Mouse (Mus musculus): Measurements from ENCODE around the gene Mamstr. TPM values are rescaled to one million over a fixed set of nuclear protein-coding genes. Genes with fewer than 3 reads are reported as not detected.

Mamstr gene
- polyA plus RNA-seq, 1 experiment: 0.48 TPM

DNA sequence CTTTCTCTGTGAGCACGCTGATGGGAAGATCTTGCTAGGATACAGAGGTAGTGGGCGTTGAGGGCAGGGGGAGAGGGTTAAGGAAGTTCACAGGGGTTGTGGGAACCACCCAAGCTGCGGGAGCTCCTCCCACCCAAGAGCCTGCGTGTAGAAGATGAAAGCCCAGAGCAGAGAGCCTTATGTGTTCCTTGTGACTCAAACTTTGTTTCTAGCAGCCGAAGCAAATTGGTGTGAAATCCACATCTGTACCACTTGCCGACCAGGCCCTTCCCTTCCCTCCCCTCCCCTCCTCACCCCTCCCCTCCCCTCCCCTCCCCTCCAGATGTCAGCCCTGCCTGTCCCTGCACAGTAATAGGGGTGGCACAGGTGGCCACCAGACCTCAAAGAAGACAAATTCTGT lies 55.3 kb downstream of the Mamstr start:
- no peaks in the 10 kb centered on the region for H3K36me3 ChIP-seq (ENCODE audit: control insufficient read depth, insufficient read depth)
- H3K79me3 ChIP-seq (ENCODE audit: low read depth): no peaks in the 10 kb centered on the region
- no peak overlapping the region for H3K4me3 ChIP-seq (ENCODE audit: insufficient read depth, poor library complexity, severe bottlenecking)
- TF ChIP-seq CTCF (IDR thresholded peaks at IDR 0.05; ENCODE audit: control insufficient read depth, insufficient read depth, insufficient read length): no peak
- TF ChIP-seq MYOG (IDR thresholded peaks at IDR 0.05; ENCODE audit: control insufficient read depth, extremely low read depth, insufficient read length): no peak
- TF ChIP-seq MAX (IDR thresholded peaks at IDR 0.05): no peak
- no peak for TF ChIP-seq USF1 (IDR thresholded peaks at IDR 0.05; ENCODE audit: low read depth)
- no peak for TF ChIP-seq CEBPB (IDR thresholded peaks at IDR 0.05; ENCODE audit: low read depth)
- TF ChIP-seq FOSL1 (IDR thresholded peaks at IDR 0.05; ENCODE audit: insufficient read depth, low read length, poor library complexity, severe bottlenecking): no peak
- no peak for TF ChIP-seq MYOD1 (IDR thresholded peaks at IDR 0.05; ENCODE audit: control insufficient read depth, insufficient read length, low read depth)
- H3ac ChIP-seq (ENCODE audit: control insufficient read depth, insufficient read length, low read depth): no peak overlapping the region
- peaks cover 9% of the 10 kb centered on the region for H3K27me3 ChIP-seq (ENCODE audit: control insufficient read depth, insufficient read depth, insufficient read length)
- H3K79me2 ChIP-seq (ENCODE audit: control insufficient read depth, insufficient read depth): no peaks in the 10 kb centered on the region

Other genes with a start within 250 kb of the Mamstr start
- 321 TPM for gene Snrnp70, start 244.2 kb upstream of the Mamstr start, polyA plus RNA-seq (2012; fragmentation: generic; extraction: Trizol)
- 0.01 TPM for gene Kcna7, start 234.3 kb upstream of the Mamstr start, polyA plus RNA-seq (2012; fragmentation: generic; extraction: Trizol)
- 0.92 TPM for gene Ntf5, start 226.3 kb upstream of the Mamstr start, polyA plus RNA-seq (2012; fragmentation: generic; extraction: Trizol)
- not detected for gene Lhb, start 219.2 kb upstream of the Mamstr start, polyA plus RNA-seq (2012; fragmentation: generic; extraction: Trizol)
- gene Gys1, start 205.1 kb upstream of the Mamstr start, polyA plus RNA-seq (2012; fragmentation: generic; extraction: Trizol): 25.2 TPM
- 179 TPM for gene Ruvbl2, start 201.9 kb upstream of the Mamstr start, polyA plus RNA-seq (2012; fragmentation: generic; extraction: Trizol)
- gene Ftl1, start 180.1 kb upstream of the Mamstr start, polyA plus RNA-seq (2012; fragmentation: generic; extraction: Trizol): 14,288 TPM
- 642 TPM for gene Bax, start 173.1 kb upstream of the Mamstr start, polyA plus RNA-seq (2012; fragmentation: generic; extraction: Trizol)
- not detected for gene Tulp2, start 158.1 kb upstream of the Mamstr start, polyA plus RNA-seq (2012; fragmentation: generic; extraction: Trizol)
- gene Gm45808, start 153.2 kb upstream of the Mamstr start, polyA plus RNA-seq (2012; fragmentation: generic; extraction: Trizol): not detected
- gene Dhdh, start 151.2 kb upstream of the Mamstr start, polyA plus RNA-seq (2012; fragmentation: generic; extraction: Trizol): 0.07 TPM
- gene Nucb1, start 129.6 kb upstream of the Mamstr start, polyA plus RNA-seq (2012; fragmentation: generic; extraction: Trizol): 115 TPM
- gene Ppp1r15a, start 113.7 kb upstream of the Mamstr start, polyA plus RNA-seq (2012; fragmentation: generic; extraction: Trizol): 32.5 TPM
- gene Plekha4, start 113.6 kb upstream of the Mamstr start, polyA plus RNA-seq (2012; fragmentation: generic; extraction: Trizol): 0.89 TPM
- 1.7 TPM for gene Hsd17b14, start 85.1 kb upstream of the Mamstr start, polyA plus RNA-seq (2012; fragmentation: generic; extraction: Trizol)
- gene Bcat2, start 69.8 kb upstream of the Mamstr start, polyA plus RNA-seq (2012; fragmentation: generic; extraction: Trizol): 26.5 TPM
- gene Fgf21, start 24.5 kb upstream of the Mamstr start, polyA plus RNA-seq (2012; fragmentation: generic; extraction: Trizol): 0.97 TPM
- 0.04 TPM for gene Fut1, start 22.7 kb upstream of the Mamstr start, polyA plus RNA-seq (2012; fragmentation: generic; extraction: Trizol)
- gene Izumo1, start 18.2 kb upstream of the Mamstr start, polyA plus RNA-seq (2012; fragmentation: generic; extraction: Trizol): not detected
- not detected for gene Rasip1, start 12.5 kb upstream of the Mamstr start, polyA plus RNA-seq (2012; fragmentation: generic; extraction: Trizol)
- 0.01 TPM for gene Fut2, start 26.4 kb downstream of the Mamstr start, polyA plus RNA-seq (2012; fragmentation: generic; extraction: Trizol)
- gene Ntn5, start 44.0 kb downstream of the Mamstr start, polyA plus RNA-seq (2012; fragmentation: generic; extraction: Trizol): 0.04 TPM
- gene Sec1, start 54.4 kb downstream of the Mamstr start, polyA plus RNA-seq (2012; fragmentation: generic; extraction: Trizol): 0.18 TPM
- 0.44 TPM for gene Car11, start 59.9 kb downstream of the Mamstr start, polyA plus RNA-seq (2012; fragmentation: generic; extraction: Trizol)
- 5.6 TPM for gene Dbp, start 65.1 kb downstream of the Mamstr start, polyA plus RNA-seq (2012; fragmentation: generic; extraction: Trizol)
- gene Rpl18, start 75.5 kb downstream of the Mamstr start, polyA plus RNA-seq (2012; fragmentation: generic; extraction: Trizol): 4,453 TPM
- gene Sphk2, start 78.0 kb downstream of the Mamstr start, polyA plus RNA-seq (2012; fragmentation: generic; extraction: Trizol): 16.9 TPM
- gene Fam83e, start 81.2 kb downstream of the Mamstr start, polyA plus RNA-seq (2012; fragmentation: generic; extraction: Trizol): 0.48 TPM
- gene Spaca4, start 85.8 kb downstream of the Mamstr start, polyA plus RNA-seq (2012; fragmentation: generic; extraction: Trizol): 0.33 TPM
- 0.27 TPM for gene Lmtk3, start 143.8 kb downstream of the Mamstr start, polyA plus RNA-seq (2012; fragmentation: generic; extraction: Trizol)
- gene Sult2b1, start 144.7 kb downstream of the Mamstr start, polyA plus RNA-seq (2012; fragmentation: generic; extraction: Trizol): 0.13 TPM
- 175 TPM for gene Cyth2, start 174.6 kb downstream of the Mamstr start, polyA plus RNA-seq (2012; fragmentation: generic; extraction: Trizol)
- 0.22 TPM for gene Kcnj14, start 184.8 kb downstream of the Mamstr start, polyA plus RNA-seq (2012; fragmentation: generic; extraction: Trizol)
- 110 TPM for gene Grwd1, start 191.0 kb downstream of the Mamstr start, polyA plus RNA-seq (2012; fragmentation: generic; extraction: Trizol)
- 122 TPM for gene Kdelr1, start 232.8 kb downstream of the Mamstr start, polyA plus RNA-seq (2012; fragmentation: generic; extraction: Trizol)
- 1.1 TPM for gene Grin2d, start 238.4 kb downstream of the Mamstr start, polyA plus RNA-seq (2012; fragmentation: generic; extraction: Trizol)